ENCODE assay signal across 15 mouse cellular contexts in the genomic region with DNA sequence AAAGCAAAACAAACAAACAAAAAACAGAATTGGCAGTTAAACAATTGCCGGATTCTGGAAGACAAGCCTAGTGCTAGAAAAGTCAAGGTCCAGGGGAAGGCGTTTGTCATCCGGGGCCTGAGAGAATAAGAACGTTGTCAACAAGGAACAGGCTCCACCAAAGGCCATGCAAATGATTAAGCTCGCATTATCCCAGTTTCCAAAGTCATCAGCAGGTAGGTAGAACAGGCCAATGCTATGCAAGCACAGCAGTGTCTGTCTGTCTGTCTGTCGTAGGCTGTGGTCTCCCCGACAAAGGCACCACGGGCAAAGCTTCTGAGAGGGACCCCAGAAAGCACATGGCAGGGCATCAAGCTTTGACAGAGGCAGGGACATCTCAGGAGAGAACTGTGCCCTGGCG. TPM values are rescaled to one million over a fixed set of nuclear protein-coding genes. Genes with fewer than 3 reads are reported as not detected.
A peak's percentile ranks its signal among the peaks of the same experiment; 100 is the strongest.
DNase-seq lines count a peak whose midpoint lies in the region.
"Had no signal": no experiment of that assay in that cellular context is flagged by ENCODE, and none has a peak within 500 bp of the region (broad histone marks: within the 10 kb centered on the region; RNA-seq: fewer than 3 reads in every experiment).

No protein-coding gene starts in this region.

- DNase-seq in adrenal gland, adult 2 months = peak; percentile 36
- no peak for DNase-seq in adrenal gland, postnatal 10 days
- peak; percentile 21 for DNase-seq in kidney, adult 9 months
- no peak for DNase-seq in kidney, postnatal 4 days
- DNase-seq in adipocyte (ENCODE audit: low spot score) = peak; percentile 5
- DNase-seq: adrenal gland, adult 8-10 months; adrenal gland, postnatal 25 days; B cell, adult 2 months; cerebellum, adult 11 months; cerebellum, adult 18-20 months; cerebellum, adult 8-10 months; cerebellum, postnatal 10 days; forebrain, postnatal 0 days had no signal

RNA-seq across cellular contexts. Expression of a gene that starts 9.1 kb away (rescaled TPM):
- total RNA-seq in adrenal gland, adult 2 months (2021) = 10 to 100 TPM; 10.6 to 11.4 TPM
- polyA plus RNA-seq in adrenal gland, adult 2 months (2012; rRNA removed) = 21.3 and 26.9 TPM in 2 replicates
- 1 to 10 TPM; 5.5 to 6.0 TPM for total RNA-seq in adrenal gland, postnatal 10 days (2021)
- polyA plus RNA-seq: activated CD4-positive, CD25-positive, alpha-beta regulatory T cell, adult 4 months; G1E had no signal

Comparison
In these comparisons a context has a peak if more than half of its experiments do, and no peak if none do; other contexts are left out.
1. DNase-seq: peak in adrenal gland, adult 2 months (single experiment), kidney, adult 9 months (single experiment) and adipocyte (single experiment); none in adrenal gland, postnatal 10 days (single experiment) and kidney, postnatal 4 days (0 of 2).